Mouse (Mus musculus) small intestine, adult 2 months (tissue): ENCODE data around the gene Adamtsl4.

Experiments used
- CTCF ChIP-seq: fragments of 200-500 bp; IDR thresholded peaks from 2 replicates; pipeline ENCODE4 v1.5.1; 2012; ENCODE audit warnings: low read depth, mild to moderate bottlenecking, control low read depth, inconsistent platforms, low read length, moderate library complexity, mixed read lengths; ENCODE audit not compliant: insufficient replicate concordance, insufficient read length; ENCODE audit errors: extremely low read depth
- POLR2A ChIP-seq: fragments of 200-500 bp; IDR thresholded peaks from 2 replicates; pipeline ENCODE4 v1.6.1; 2012; ENCODE audit warnings: low read depth, mild to moderate bottlenecking, control low read depth, inconsistent platforms, low read length, moderate library complexity

DNA sequence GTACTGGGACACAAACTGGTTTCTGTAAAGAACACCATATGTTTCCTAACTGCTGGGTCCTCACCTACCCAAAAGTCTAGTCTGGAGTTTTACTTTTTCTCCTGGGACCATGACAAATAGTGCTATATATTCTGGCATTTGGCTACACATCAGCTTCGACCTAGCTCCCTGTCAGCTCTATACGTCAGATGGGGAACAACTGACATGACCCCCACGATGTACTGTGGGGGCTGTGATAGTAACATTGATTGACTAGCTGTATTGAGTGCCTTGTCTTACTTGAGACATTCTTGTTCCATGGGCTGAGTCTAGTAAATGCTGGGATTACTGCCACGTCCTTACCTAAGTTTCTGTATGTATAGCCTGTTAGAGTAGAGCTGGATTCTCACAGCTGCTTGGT is 20.2 kb downstream of the Adamtsl4 start:
- TF ChIP-seq CTCF: no peak
- TF ChIP-seq POLR2A: no peak
